Mouse (Mus musculus) c-Kit-positive CD71-positive TER-119-positive erythroid progenitor cells, embryonic 14.5 days (primary cell): Measurements from ENCODE around the gene Trip11.
A peak's percentile ranks its signal among the peaks of the same experiment; 100 is the strongest.
"Not testable (repeated sequence)": the region's sequence is repeated elsewhere in the genome, so short reads cannot be mapped to it uniquely, and the experiment has no call there.

ENCODE experiments used
- DNase-seq: peaks from one replicate; pipeline ENCODE4 v3.0.0-alpha.2; 2013; ENCODE audit warnings: low spot score

Gene Trip11

GRCm38 (mm10) chr12:101912626-101913490 lies at the start of gene Trip11:
Trip11 (minus strand) TSS chr12:101913267.
- DNase-seq = peak; percentile 80

- not testable (repeated sequence) for DNase-seq
Measured at GRCm38 (mm10) chr12:101958960-101959780, 46.1 kb upstream of the Trip11 start.

- no peak for DNase-seq
Measured at GRCm38 (mm10) chr12:101958556-101958955, 45.5 kb upstream of the Trip11 start.

- peak; percentile 94 for DNase-seq
Measured at GRCm38 (mm10) chr12:101957942-101958544, 45.0 kb upstream of the Trip11 start, which contains the start of gene Atxn3. Atxn3 (minus strand) TSS chr12:101958246.

- DNase-seq = no peak
Measured at GRCm38 (mm10) chr12:101957079-101957941, 44.2 kb upstream of the Trip11 start.

- not testable (repeated sequence) for DNase-seq
Measured at GRCm38 (mm10) chr12:101955821-101956220, 42.8 kb upstream of the Trip11 start.

- no peak for DNase-seq
Measured at GRCm38 (mm10) chr12:101948801-101949200, 35.7 kb upstream of the Trip11 start.

- no peak for DNase-seq
Measured at GRCm38 (mm10) chr12:101947986-101948385, 34.9 kb upstream of the Trip11 start.

GRCm38 (mm10) chr12:101937572-101937971 lies 24.5 kb upstream of the Trip11 start:
- no peak for DNase-seq

- no peak for DNase-seq
Measured at GRCm38 (mm10) chr12:101935223-101935622, 22.2 kb upstream of the Trip11 start.

- no peak for DNase-seq
Measured at GRCm38 (mm10) chr12:101928423-101928822, 15.4 kb upstream of the Trip11 start.

GRCm38 (mm10) chr12:101922313-101922712 lies 9.2 kb upstream of the Trip11 start:
- no peak for DNase-seq

GRCm38 (mm10) chr12:101919847-101920246 lies 6.8 kb upstream of the Trip11 start:
- no peak for DNase-seq

- no peak for DNase-seq
Measured at GRCm38 (mm10) chr12:101917165-101917564, 4.1 kb upstream of the Trip11 start.

GRCm38 (mm10) chr12:101911346-101911745 lies 1.7 kb downstream of the Trip11 start:
- DNase-seq = no peak

- DNase-seq = no peak
Measured at GRCm38 (mm10) chr12:101910360-101910759, 2.7 kb downstream of the Trip11 start.

GRCm38 (mm10) chr12:101905817-101906216 lies 7.2 kb downstream of the Trip11 start:
- no peak for DNase-seq

- no peak for DNase-seq
Measured at GRCm38 (mm10) chr12:101904906-101905305, 8.2 kb downstream of the Trip11 start.

GRCm38 (mm10) chr12:101904170-101904569 lies 8.9 kb downstream of the Trip11 start:
- DNase-seq = no peak

- no peak for DNase-seq
Measured at GRCm38 (mm10) chr12:101899671-101900245, 13.3 kb downstream of the Trip11 start.

- no peak for DNase-seq
Measured at GRCm38 (mm10) chr12:101898966-101899365, 14.1 kb downstream of the Trip11 start.
